In genomic region chr4:140879739-140880138, GRCm38 (mm10) we compare ENCODE assay signal across 9 mouse cellular contexts. TPM values are rescaled to one million over a fixed set of nuclear protein-coding genes. Genes with fewer than 3 reads are reported as not detected.
DNase-seq lines count a peak whose midpoint lies in the region; ATAC-seq and TF ChIP-seq lines count a peak whose summit lies in the region.
"Had no signal": no experiment of that assay in that cellular context is flagged by ENCODE, and none has a peak within 500 bp of the region (broad histone marks: within the 10 kb centered on the region; RNA-seq: fewer than 3 reads in every experiment).

No protein-coding gene starts in this region.

- ATAC-seq in intestine, embryonic 16.5 days: peak; percentile 82
- ATAC-seq in intestine, embryonic 15.5 days: no peak
- ATAC-seq in inflammation-experienced regulatory T-cells, adult 6 months: no peak
- ATAC-seq in forebrain, embryonic 13.5 days: no peak

- 65% methylated on average over 4 of the region's 4 CpGs for WGBS in intestine, embryonic 16.5 days
- 63% methylated on average over 4 of the region's 4 CpGs for WGBS in intestine, embryonic 15.5 days
- 49% methylated on average over 4 of the region's 4 CpGs for WGBS in forebrain, embryonic 13.5 days

- TF ChIP-seq CTCF in gastrocnemius, adult 2 months (IDR thresholded peaks at IDR 0.05): no peak

- no peak overlapping the region for H3K4me3 ChIP-seq in intestine, embryonic 16.5 days (ENCODE audit: low read length)
- no peak overlapping the region for H3K4me3 ChIP-seq in intestine, embryonic 15.5 days (replicated peaks)
- H3K4me3 ChIP-seq in gastrocnemius, adult 2 months: no peak overlapping the region
- no peak overlapping the region for H3K4me3 ChIP-seq in forebrain, embryonic 13.5 days

- H3K27me3 ChIP-seq in intestine, embryonic 16.5 days (replicated peaks; ENCODE audit: control insufficient read depth, insufficient read depth, low read length): no peaks in the 10 kb centered on the region
- peaks cover 3% of the 10 kb centered on the region; the same call in 1 of the 2 replicates for H3K27me3 ChIP-seq in intestine, embryonic 15.5 days (replicated peaks)
- H3K27me3 ChIP-seq in forebrain, embryonic 13.5 days: 0 out of 2 replicates have a peak, but pooled peaks cover 2% of the 10 kb centered on the region

- peak; percentile 50 for DNase-seq in adrenal gland, adult 8-10 months
- peak; percentile 91 for DNase-seq in gastrocnemius, adult 2 months
- peak; percentile 57 to 66 for DNase-seq in left cerebral cortex, postnatal 10 days (ENCODE audit: extremely low spot score in 1 of 2, low spot score in 2 of 2)
- no peak for DNase-seq in heart, postnatal 25 days (ENCODE audit: low spot score)

- peaks cover 13% of the 10 kb centered on the region for H3K4me1 ChIP-seq in intestine, embryonic 16.5 days (ENCODE audit: control insufficient read depth, insufficient read depth, low read length)
- peaks cover 9% of the 10 kb centered on the region; the same call in 1 of the 2 replicates for H3K4me1 ChIP-seq in intestine, embryonic 15.5 days (replicated peaks)
- H3K4me1 ChIP-seq in forebrain, embryonic 13.5 days: peaks cover 3% of the 10 kb centered on the region; the same call in 1 of the 2 replicates

- no peak overlapping the region for H3K4me2 ChIP-seq in intestine, embryonic 16.5 days (ENCODE audit: low read depth, low read length)
- no peak overlapping the region for H3K4me2 ChIP-seq in intestine, embryonic 15.5 days (replicated peaks)
- no peak overlapping the region for H3K4me2 ChIP-seq in forebrain, embryonic 13.5 days

- intact Hi-C loops in gastrocnemius, adult 2 months (cut with DNase I): loop anchor here (5.0 kb wide), 1 partner anchor 42 kb away; no protein-coding TSS in a partner anchor
- intact Hi-C loops in left cerebral cortex, postnatal 10 days (cut with DNase I): no loop called here
- intact Hi-C loops in heart, postnatal 25 days (cut with DNase I): no loop called here

- no peak overlapping the region for H3K27ac ChIP-seq in intestine, embryonic 16.5 days (ENCODE audit: low read length)
- no peak overlapping the region for H3K27ac ChIP-seq in intestine, embryonic 15.5 days
- H3K27ac ChIP-seq in gastrocnemius, adult 2 months: peak overlapping the region; percentile 66
- H3K27ac ChIP-seq in forebrain, embryonic 13.5 days: no peak overlapping the region

- H3K9me3 ChIP-seq in intestine, embryonic 16.5 days (ENCODE audit: control insufficient read depth, low read length): peaks cover 4% of the 10 kb centered on the region; the same call in 1 of the 2 replicates
- H3K9me3 ChIP-seq in intestine, embryonic 15.5 days: no peaks in the 10 kb centered on the region
- H3K9me3 ChIP-seq in forebrain, embryonic 13.5 days (replicated peaks): 0 out of 2 replicates have a peak, but pooled peaks cover 5% of the 10 kb centered on the region

- H3K9ac ChIP-seq in intestine, embryonic 16.5 days (ENCODE audit: low read depth, low read length): no peak overlapping the region
- no peak overlapping the region for H3K9ac ChIP-seq in intestine, embryonic 15.5 days
- no peak overlapping the region for H3K9ac ChIP-seq in forebrain, embryonic 13.5 days

- H3K36me3 ChIP-seq in intestine, embryonic 16.5 days (ENCODE audit: control insufficient read depth, insufficient read depth, low read length): no peaks in the 10 kb centered on the region
- H3K36me3 ChIP-seq in intestine, embryonic 15.5 days: no peaks in the 10 kb centered on the region
- H3K36me3 ChIP-seq in forebrain, embryonic 13.5 days (ENCODE audit: poor library complexity, severe bottlenecking): no peaks in the 10 kb centered on the region
- H3K36me3 ChIP-seq: G1E had no signal

RNA-seq across cellular contexts. Expression of gene Padi2, which starts 26.4 kb away (rescaled TPM):
- polyA plus RNA-seq in intestine, embryonic 16.5 days (2015; fragmentation: Nextera tagmentation; extraction: Ambion mirVana): 3.0 and 3.5 TPM in 2 replicates
- 3.1 and 3.8 TPM in 2 replicates for polyA plus RNA-seq in intestine, embryonic 15.5 days (2015; fragmentation: Nextera tagmentation; extraction: Ambion mirVana)
- total RNA-seq in adrenal gland, adult 8-10 months (2022): 1 to 10 TPM; 2.4 to 3.1 (median 2.8) TPM
- 100 to 1,000 TPM in 1 of 2 experiments, 10 to 100 TPM in 1; 77.0 to 273 TPM for total RNA-seq in gastrocnemius, adult 2 months (2021)
- total RNA-seq in left cerebral cortex, postnatal 10 days (2021): 1 to 10 TPM; 3.3 to 4.9 TPM
- 10 to 100 TPM in 1 of 3 experiments, 1 to 10 TPM in 2; 7.9 to 20.2 (median 9.7) TPM for polyA plus RNA-seq in inflammation-experienced regulatory T-cells, adult 6 months (2017; shearing (Covaris generic))
- 0.06 and 0.12 TPM in 2 replicates for polyA plus RNA-seq in forebrain, embryonic 13.5 days (2015; fragmentation: Nextera tagmentation; extraction: Ambion mirVana)
- total RNA-seq in heart, postnatal 25 days (2021): under 1 TPM; 0.42 to 0.81 TPM

RNA-seq across cellular contexts. Expression of gene Padi1, which starts 34.2 kb away (rescaled TPM):
- 0.28 and 0.43 TPM in 2 replicates for polyA plus RNA-seq in intestine, embryonic 16.5 days (2015; fragmentation: Nextera tagmentation; extraction: Ambion mirVana)
- polyA plus RNA-seq in intestine, embryonic 15.5 days (2015; fragmentation: Nextera tagmentation; extraction: Ambion mirVana): 0.19 and 0.32 TPM in 2 replicates
- not detected for total RNA-seq in adrenal gland, adult 8-10 months (2022)
- total RNA-seq in gastrocnemius, adult 2 months (2021): under 1 TPM in 1 of 2 experiments, not detected in 1; 0.22 TPM
- total RNA-seq in left cerebral cortex, postnatal 10 days (2021): under 1 TPM; 0.11 to 0.14 TPM
- polyA plus RNA-seq in inflammation-experienced regulatory T-cells, adult 6 months (2017; shearing (Covaris generic)): under 1 TPM in 2 of 3 experiments, not detected in 1; 0.28 to 0.36 TPM
- 0.09 TPM in 1 of 2 replicates, not detected in the other for polyA plus RNA-seq in forebrain, embryonic 13.5 days (2015; fragmentation: Nextera tagmentation; extraction: Ambion mirVana)
- not detected for total RNA-seq in heart, postnatal 25 days (2021)

Comparison
In these comparisons a context has a peak if more than half of its experiments do, and no peak if none do; other contexts are left out.
1. RNA of gene Padi2, which starts 26.4 kb away (total RNA-seq): 77.0 to 273 TPM in gastrocnemius, adult 2 months; 3.3 to 4.9 TPM in left cerebral cortex, postnatal 10 days, 2.4 to 3.1 TPM in adrenal gland, adult 8-10 months and 0.42 to 0.81 TPM in heart, postnatal 25 days; every median in the first group is over 10 times any median in the second.